8 mouse cellular contexts compared by ENCODE assay signal in the genomic region with DNA sequence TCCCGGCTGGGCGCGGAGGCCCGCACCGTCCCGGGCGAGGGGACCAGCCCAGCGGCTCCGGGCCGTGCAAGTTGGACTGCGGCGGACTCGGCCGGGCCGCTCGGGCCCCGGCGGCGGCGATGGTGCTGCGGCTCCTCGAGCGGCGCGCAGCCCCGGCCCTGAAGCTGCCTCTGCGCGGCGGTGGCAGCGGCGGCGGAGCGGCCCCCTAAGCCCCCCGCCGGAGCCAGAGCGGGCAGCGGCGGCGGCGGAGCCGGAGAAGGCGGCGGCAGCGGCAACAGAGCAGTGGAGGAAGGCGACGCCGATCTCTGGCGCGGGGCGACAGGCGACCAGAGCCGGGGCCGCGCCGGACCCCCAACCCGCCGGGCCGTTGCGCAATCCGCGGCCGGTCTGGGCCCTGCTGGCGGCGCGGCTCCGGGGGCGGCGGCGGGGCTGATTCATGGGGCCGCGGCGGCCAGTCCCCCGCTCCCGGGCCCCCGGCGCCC.
A peak's percentile ranks its signal among the peaks of the same experiment; 100 is the strongest.
DNase-seq lines count a peak whose midpoint lies in the region; ATAC-seq and TF ChIP-seq lines count a peak whose summit lies in the region.

No protein-coding gene starts in this region.

- H3K4me2 ChIP-seq in lung, postnatal 0 days (replicated peaks; ENCODE audit: low read depth, low read length): peak overlapping the region; percentile 95
- peak overlapping the region; percentile 97 for H3K4me2 ChIP-seq in hindbrain, embryonic 13.5 days

- no peak overlapping the region for H3K27ac ChIP-seq in lung, postnatal 0 days (ENCODE audit: low read length)
- H3K27ac ChIP-seq in hindbrain, embryonic 13.5 days: peak overlapping the region; percentile 93
- peak overlapping the region; percentile 92 for H3K27ac ChIP-seq in midbrain, embryonic 10.5 days (replicated peaks)

- no peaks in the 10 kb centered on the region for H3K36me3 ChIP-seq in lung, postnatal 0 days (ENCODE audit: insufficient read depth, low read length)
- no peaks in the 10 kb centered on the region for H3K36me3 ChIP-seq in hindbrain, embryonic 13.5 days
- H3K36me3 ChIP-seq in midbrain, embryonic 10.5 days: no peaks in the 10 kb centered on the region

- no peak for TF ChIP-seq EP300 in lung, postnatal 0 days (IDR thresholded peaks at IDR 0.05)

- H3K9ac ChIP-seq in lung, postnatal 0 days (replicated peaks; ENCODE audit: low read depth): no peak overlapping the region
- peak overlapping the region; percentile 96 for H3K9ac ChIP-seq in hindbrain, embryonic 13.5 days

- H3K27me3 ChIP-seq in lung, postnatal 0 days (replicated peaks; ENCODE audit: insufficient read depth, low read length): peaks cover 37% of the 10 kb centered on the region
- no peaks in the 10 kb centered on the region for H3K27me3 ChIP-seq in hindbrain, embryonic 13.5 days
- peaks cover 23% of the 10 kb centered on the region for H3K27me3 ChIP-seq in midbrain, embryonic 10.5 days (ENCODE audit: low read depth, poor library complexity, severe bottlenecking)

- DNase-seq in cerebellum, postnatal 14 days: peak; percentile 36 to 43
- DNase-seq in cerebellum, adult 11-12 months: no peak
- DNase-seq in lung, postnatal 0 days (ENCODE audit: low spot score): peak; percentile 15
- DNase-seq in lung, postnatal 14 days: no peak
- peak; percentile 67 for DNase-seq in midbrain, embryonic 10.5 days (ENCODE audit: low spot score)
- DNase-seq in spleen, adult 18-20 months: no peak
- DNase-seq in right cerebral cortex, postnatal 36 days (ENCODE audit: low spot score in 2 of 2): no peak

- H3K9me3 ChIP-seq in lung, postnatal 0 days (ENCODE audit: low read length): no peaks in the 10 kb centered on the region
- H3K9me3 ChIP-seq in hindbrain, embryonic 13.5 days: no peaks in the 10 kb centered on the region
- no peaks in the 10 kb centered on the region for H3K9me3 ChIP-seq in midbrain, embryonic 10.5 days (replicated peaks)

- TF ChIP-seq CTCF in lung, postnatal 0 days (IDR thresholded peaks at IDR 0.05): no peak

- H3K4me3 ChIP-seq in lung, postnatal 0 days (ENCODE audit: low read depth, low read length): peak overlapping the region; percentile 49
- peak overlapping the region; percentile 84 for H3K4me3 ChIP-seq in hindbrain, embryonic 13.5 days
- peak overlapping the region; percentile 78 for H3K4me3 ChIP-seq in midbrain, embryonic 10.5 days

- WGBS in lung, postnatal 0 days: 0% methylated on average over 11 of the region's 76 CpGs
- 0% methylated on average over 37 of the region's 76 CpGs for WGBS in hindbrain, embryonic 13.5 days
- WGBS in midbrain, embryonic 10.5 days: 2% methylated on average over 69 of the region's 76 CpGs

- 0 out of 2 replicates have a peak, but pooled peaks cover 3% of the 10 kb centered on the region for H3K4me1 ChIP-seq in lung, postnatal 0 days (ENCODE audit: insufficient read depth, low read depth, low read length)
- peaks cover 53% of the 10 kb centered on the region for H3K4me1 ChIP-seq in hindbrain, embryonic 13.5 days (replicated peaks)
- peaks cover 53% of the 10 kb centered on the region for H3K4me1 ChIP-seq in midbrain, embryonic 10.5 days

- ATAC-seq in lung, postnatal 0 days: peak; percentile 52; the same call in 1 of the 2 replicates
- ATAC-seq in hindbrain, embryonic 13.5 days (ENCODE audit: low FRiP score): peak; percentile 40; the same call in 1 of the 2 replicates

Comparison
In these comparisons a context has a peak if more than half of its experiments do, and no peak if none do; other contexts are left out.
1. DNase-seq: peak in cerebellum, postnatal 14 days (2 of 2), lung, postnatal 0 days (single experiment) and midbrain, embryonic 10.5 days (single experiment); none in cerebellum, adult 11-12 months (single experiment), lung, postnatal 14 days (single experiment), spleen, adult 18-20 months (0 of 2) and right cerebral cortex, postnatal 36 days (0 of 2).
2. Peak in every context shown above with its lines, with median percentiles within 50 percentile points of each other: H3K4me3 ChIP-seq.